Mouse (Mus musculus): ENCODE data around the gene Defb41. TPM values are rescaled to one million over a fixed set of nuclear protein-coding genes. Genes with fewer than 3 reads are reported as not detected.

Gene Defb41
- polyA plus RNA-seq, 1 experiment from 2014 or later: not detected

Other genes with a start within 250 kb of the Defb41 start
- gene Crisp4, start 119.2 kb downstream of the Defb41 start, polyA plus RNA-seq (2015; fragmentation: Nextera tagmentation; extraction: Ambion mirVana): not detected in 2 replicates
- gene Defb18, start 27.7 kb downstream of the Defb41 start, polyA plus RNA-seq (2015; fragmentation: Nextera tagmentation; extraction: Ambion mirVana): not detected in 2 replicates

Data from neural tube, embryonic 15.5 days (tissue).